Mouse (Mus musculus) embryonic facial prominence, embryonic 14.5 days (tissue): Measurements from ENCODE around the gene Gcgr. TPM values are rescaled to one million over a fixed set of nuclear protein-coding genes. Genes with fewer than 3 reads are reported as not detected.
A peak's percentile ranks its signal among the peaks of the same experiment; 100 is the strongest.

Source experiments
- ATAC-seq: fragments of 200-750 bp; cut with Nextera tagmentation; 2 replicates; pipeline ENCODE4 v1.8.0; 2017; ENCODE audit warnings: low read depth, moderate number of reproducible peaks, moderate TSS enrichment
- DNase-seq: peaks from one replicate; pipeline ENCODE4 v3.0.0-alpha.2; 2015; ENCODE audit warnings: low spot score
- H3K27ac ChIP-seq: fragments of 300-500 bp; sonication (generic); replicated peaks from 2 replicates; pipeline ENCODE4 v1.5.1; 2014; ENCODE audit warnings: low read depth, mild to moderate bottlenecking, low read length, moderate library complexity
- H3K27me3 ChIP-seq: fragments of 300-500 bp; sonication (generic); replicated peaks from 2 replicates; pipeline ENCODE4 v1.6.1; 2014; ENCODE audit warnings: low read length; ENCODE audit not compliant: control insufficient read depth, insufficient read depth
- H3K36me3 ChIP-seq: fragments of 300-500 bp; sonication (generic); 2 replicates; pipeline ENCODE4 v1.6.1; 2014; ENCODE audit warnings: low read length, mixed read lengths; ENCODE audit not compliant: control insufficient read depth, insufficient read depth
- H3K4me1 ChIP-seq: fragments of 300-500 bp; sonication (generic); 2 replicates; pipeline ENCODE4 v1.6.1; 2014; ENCODE audit warnings: antibody characterized with exemption, low read length; ENCODE audit not compliant: control insufficient read depth, insufficient read depth
- H3K4me2 ChIP-seq: fragments of 300-500 bp; sonication (generic); 2 replicates; pipeline ENCODE4 v1.6.1; 2014; ENCODE audit warnings: low read depth, mild to moderate bottlenecking, low read length, moderate library complexity, mixed read lengths
- H3K4me3 ChIP-seq: fragments of 300-500 bp; sonication (generic); 2 replicates; pipeline ENCODE4 v1.5.1; 2014; ENCODE audit warnings: low read depth, mild to moderate bottlenecking, low read length
- H3K9ac ChIP-seq: fragments of 300-500 bp; sonication (generic); 2 replicates; pipeline ENCODE4 v1.6.1; 2014; ENCODE audit warnings: low read depth, mild to moderate bottlenecking, low read length, moderate library complexity, mixed read lengths
- H3K9me3 ChIP-seq: fragments of 300-500 bp; sonication (generic); 2 replicates; pipeline ENCODE4 v1.6.1; 2016; ENCODE audit warnings: low read length; ENCODE audit not compliant: control insufficient read depth
- WGBS: fragments of 180-500 bp; shearing (Covaris S2); extraction: QIAGEN DNeasy Blood & Tissue Kit; methylation state at CpG from one replicate; pipeline ENCODE4 v1.1.7; 2014; 5-methylcytosine and 5-hydroxymethylcytosine counted together
- polyA plus RNA-seq: library from polyadenylated mRNA; unstranded; fragments of >200 nt; fragmentation: Nextera tagmentation; extraction: Ambion mirVana; gene quantifications from 2 replicates; pipeline ENCODE4 v1.2.1, GENCODE M21; 2014

Gcgr gene
- polyA plus RNA-seq, 1 experiment from 2014 or later, result 1.0 TPM

GRCm38 (mm10) chr11:120573585-120574277 lies 43.2 kb downstream of the Gcgr start:
- ATAC-seq, result no peak
- Histone ChIP-seq H3K4me1 (peaks cover 17% of the 10 kb centered on the region), H3K9ac (peak overlapping the region; percentile 97), H3K4me3 (peak overlapping the region; percentile 83), H3K9me3 (no peaks in the 10 kb centered on the region), H3K27ac (peak overlapping the region; percentile 96), H3K36me3 (peaks cover 46% of the 10 kb centered on the region), H3K4me2 (peak overlapping the region; percentile 92), H3K27me3 (no peaks in the 10 kb centered on the region)
- 1% methylated on average over 23 of the region's 23 CpGs for WGBS
- DNase-seq, result no peak

- Histone ChIP-seq H3K27me3 (no peaks in the 10 kb centered on the region), H3K27ac (peak overlapping the region; percentile 96), H3K4me3 (peak overlapping the region; percentile 83), H3K36me3 (peaks cover 46% of the 10 kb centered on the region), H3K9ac (peak overlapping the region; percentile 97), H3K4me1 (peaks cover 17% of the 10 kb centered on the region), H3K4me2 (peak overlapping the region; percentile 92), H3K9me3 (no peaks in the 10 kb centered on the region)
- no peak for DNase-seq
- ATAC-seq, result no peak
- 40% methylated on average over 5 of the region's 5 CpGs for WGBS
These were observed 43.7 kb downstream of the Gcgr start for GRCm38 (mm10) chr11:120574278-120574600.

- Histone ChIP-seq H3K27ac (no peak overlapping the region), H3K9ac (0 out of 2 replicates have a peak overlapping the region, but pooled peaks have one; percentile 97)
These were observed 44.5 kb downstream of the Gcgr start for GRCm38 (mm10) chr11:120575046-120575445.

GRCm38 (mm10) chr11:120575940-120576339 lies 45.4 kb downstream of the Gcgr start:
- H3K27ac ChIP-seq, result no peak overlapping the region

More at GRCm38 (mm10) chr11:120575046-120575445, 44.5 kb downstream of the Gcgr start:
- Histone ChIP-seq H3K4me3 (no peak overlapping the region), H3K4me1 (peaks cover 20% of the 10 kb centered on the region), H3K9me3 (no peaks in the 10 kb centered on the region), H3K27me3 (no peaks in the 10 kb centered on the region), H3K36me3 (peaks cover 47% of the 10 kb centered on the region), H3K4me2 (no peak overlapping the region)
- 77% methylated on average over 2 of the region's 2 CpGs for WGBS
- ATAC-seq (no peak), DNase-seq (no peak)

GRCm38 (mm10) chr11:120576365-120576981 lies 46.0 kb downstream of the Gcgr start:
- peaks cover 19% of the 10 kb centered on the region for H3K4me1 ChIP-seq
- H3K27me3 ChIP-seq, result no peaks in the 10 kb centered on the region
- H3K9me3 ChIP-seq, result no peaks in the 10 kb centered on the region
- no peak overlapping the region for H3K27ac ChIP-seq
- H3K9ac ChIP-seq, result no peak overlapping the region
- DNase-seq (no peak), ATAC-seq (no peak)
- H3K36me3 ChIP-seq, result peaks cover 34% of the 10 kb centered on the region
- H3K4me2 ChIP-seq, result no peak overlapping the region
- 86% methylated on average over 3 of the region's 3 CpGs for WGBS
- no peak overlapping the region for H3K4me3 ChIP-seq

More at GRCm38 (mm10) chr11:120575940-120576339, 45.4 kb downstream of the Gcgr start:
- peaks cover 25% of the 10 kb centered on the region for H3K4me1 ChIP-seq
- no peak overlapping the region for H3K9ac ChIP-seq
- no peak overlapping the region for H3K4me3 ChIP-seq
- H3K9me3 ChIP-seq, result no peaks in the 10 kb centered on the region
- peaks cover 40% of the 10 kb centered on the region for H3K36me3 ChIP-seq
- no peak for DNase-seq
- H3K4me2 ChIP-seq, result no peak overlapping the region
- ATAC-seq, result no peak
- no peaks in the 10 kb centered on the region for H3K27me3 ChIP-seq

GRCm38 (mm10) chr11:120577211-120578023 lies 46.9 kb downstream of the Gcgr start:
- DNase-seq, result no peak
- H3K4me2 ChIP-seq, result no peak overlapping the region
- H3K36me3 ChIP-seq, result peaks cover 33% of the 10 kb centered on the region
- H3K4me3 ChIP-seq, result no peak overlapping the region
- ATAC-seq, result no peak
- WGBS, result 81% methylated on average over 7 of the region's 7 CpGs
- H3K27me3 ChIP-seq, result no peaks in the 10 kb centered on the region
- no peak overlapping the region for H3K27ac ChIP-seq
- H3K9me3 ChIP-seq, result no peaks in the 10 kb centered on the region
- H3K9ac ChIP-seq, result 0 out of 2 replicates have a peak overlapping the region, but pooled peaks have one; percentile 36
- H3K4me1 ChIP-seq, result peaks cover 16% of the 10 kb centered on the region

GRCm38 (mm10) chr11:120578024-120578693 lies 47.7 kb downstream of the Gcgr start:
- DNase-seq (no peak), ATAC-seq (no peak)
- Histone ChIP-seq H3K27ac (no peak overlapping the region), H3K36me3 (peaks cover 33% of the 10 kb centered on the region), H3K9ac (0 out of 2 replicates have a peak overlapping the region, but pooled peaks have one; percentile 36), H3K4me3 (no peak overlapping the region), H3K27me3 (no peaks in the 10 kb centered on the region), H3K4me1 (peaks cover 16% of the 10 kb centered on the region), H3K9me3 (no peaks in the 10 kb centered on the region), H3K4me2 (no peak overlapping the region)
- 74% methylated on average over 9 of the region's 10 CpGs for WGBS

- ATAC-seq, result no peak
These were observed 48.3 kb downstream of the Gcgr start for GRCm38 (mm10) chr11:120578694-120579243.

More at GRCm38 (mm10) chr11:120578694-120579243, 48.3 kb downstream of the Gcgr start:
- no peak overlapping the region for H3K4me2 ChIP-seq
- peaks cover 1% of the 10 kb centered on the region; the same call in 1 of the 2 replicates for H3K9me3 ChIP-seq
- H3K27ac ChIP-seq, result no peak overlapping the region
- peaks cover 16% of the 10 kb centered on the region for H3K4me1 ChIP-seq
- no peaks in the 10 kb centered on the region for H3K27me3 ChIP-seq
- 0 out of 2 replicates have a peak overlapping the region, but pooled peaks have one; percentile 94 for H3K9ac ChIP-seq
- DNase-seq, result no peak
- no peak overlapping the region for H3K4me3 ChIP-seq
- peaks cover 38% of the 10 kb centered on the region for H3K36me3 ChIP-seq
- WGBS, result 70% methylated on average over 11 of the region's 11 CpGs
